Mouse (Mus musculus): ENCODE results near the gene March7. TPM values are rescaled to one million over a fixed set of nuclear protein-coding genes. Genes with fewer than 3 reads are reported as not detected.

The March7 gene
- polyA plus RNA-seq (2014; fragmentation: Nextera tagmentation; extraction: Ambion mirVana), result 101 and 104 TPM in 2 replicates

DNA sequence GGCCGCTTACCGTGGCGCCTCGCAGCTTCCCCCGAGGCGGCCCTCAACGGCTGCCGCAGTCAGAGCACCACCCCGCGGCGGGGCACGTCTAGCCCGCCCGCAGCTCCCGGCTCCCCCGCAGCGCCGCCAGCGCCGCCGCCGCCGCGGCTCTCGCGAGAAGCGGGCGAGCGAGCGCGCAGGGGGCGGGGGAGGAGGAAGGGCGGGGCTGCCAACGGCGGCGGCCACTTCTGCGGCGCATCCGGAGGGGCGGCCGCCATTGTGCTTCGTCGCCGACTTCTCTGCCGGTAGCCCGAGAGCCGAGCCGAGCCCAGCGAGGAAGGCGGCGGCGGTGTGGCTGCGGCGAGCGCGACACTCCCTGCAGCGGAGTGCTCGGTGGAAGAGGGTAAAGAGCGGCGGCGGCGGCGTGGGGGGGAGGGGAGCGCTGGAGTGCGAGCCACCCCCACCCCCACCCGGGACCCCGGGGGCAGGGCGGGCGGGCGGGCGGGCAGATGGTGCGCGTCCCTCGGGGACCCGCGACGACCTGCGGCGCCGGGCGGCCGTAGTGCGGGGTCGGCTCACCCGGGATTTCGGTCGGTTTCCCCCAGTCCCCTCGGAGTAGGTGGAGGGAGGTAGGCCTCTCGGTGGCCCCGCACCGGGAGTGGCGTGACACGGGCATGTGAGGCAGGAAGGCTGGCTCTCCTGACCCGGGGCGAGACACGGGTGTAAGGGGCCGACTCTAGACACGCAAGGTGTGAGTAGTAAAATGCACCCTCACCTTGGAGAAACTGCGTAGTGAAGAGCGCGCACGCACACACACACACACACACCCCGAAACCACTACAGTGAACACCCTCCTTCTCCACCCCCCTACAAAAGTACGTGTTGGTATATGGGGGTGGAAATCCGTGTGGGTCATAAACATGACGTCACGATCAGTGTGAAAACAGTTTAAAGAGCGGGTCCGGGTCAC, at the start of gene March7, which contains the start of gene Baz2b:
Gene March7 (plus strand): TSS at position 185 of the 949 bp plus-strand sequence.
Gene Baz2b (minus strand): TSS at position 137 of the 949 bp plus-strand sequence.
- peaks cover 15% of the 10 kb centered on the region for H3K4me1 ChIP-seq (ENCODE audit: control insufficient read depth, insufficient read depth, low read length)
- H3K9me3 ChIP-seq (ENCODE audit: control insufficient read depth, low read length), result no peaks in the 10 kb centered on the region
- under 1% methylated on average over 68 of the region's 109 CpGs for WGBS
- H3K27me3 ChIP-seq (ENCODE audit: control insufficient read depth, insufficient read depth, low read length), result peaks cover under 1% of the 10 kb centered on the region; the same call in 1 of the 2 replicates
- peak within 1 kb of the TSS; percentile 77 for H3K4me2 ChIP-seq (ENCODE audit: low read depth, low read length)
- H3K4me3 ChIP-seq (ENCODE audit: low read depth, low read length), result peak within 1 kb of the TSS; percentile 83
- H3K9ac ChIP-seq (replicated peaks; ENCODE audit: low read depth, low read length), result peak within 1 kb of the TSS; percentile 93
- H3K36me3 ChIP-seq (ENCODE audit: control insufficient read depth, insufficient read depth, low read length), result no peaks in the 10 kb centered on the region
- peak within 1 kb of the TSS; percentile 94 for H3K27ac ChIP-seq (ENCODE audit: low read depth, low read length)
- peak; percentile 93 for ATAC-seq (ENCODE audit: low read depth)

GRCm38 (mm10) chr2:60163744-60164143, 45.9 kb upstream of the March7 start:
- no peaks in the 10 kb centered on the region for H3K9me3 ChIP-seq (ENCODE audit: control insufficient read depth, low read length)
- no peak overlapping the region for H3K27ac ChIP-seq (ENCODE audit: low read depth, low read length)
- no peaks in the 10 kb centered on the region for H3K27me3 ChIP-seq (ENCODE audit: control insufficient read depth, insufficient read depth, low read length)
- H3K4me2 ChIP-seq (ENCODE audit: low read depth, low read length), result no peak overlapping the region
- H3K9ac ChIP-seq (replicated peaks; ENCODE audit: low read depth, low read length), result no peak overlapping the region
- no peaks in the 10 kb centered on the region for H3K36me3 ChIP-seq (ENCODE audit: control insufficient read depth, insufficient read depth, low read length)
- no peaks in the 10 kb centered on the region for H3K4me1 ChIP-seq (ENCODE audit: control insufficient read depth, insufficient read depth, low read length)
- H3K4me3 ChIP-seq (ENCODE audit: low read depth, low read length), result no peak overlapping the region
- ATAC-seq (ENCODE audit: low read depth), result no peak
- 83% methylated on average over 2 of the region's 2 CpGs for WGBS

DNA sequence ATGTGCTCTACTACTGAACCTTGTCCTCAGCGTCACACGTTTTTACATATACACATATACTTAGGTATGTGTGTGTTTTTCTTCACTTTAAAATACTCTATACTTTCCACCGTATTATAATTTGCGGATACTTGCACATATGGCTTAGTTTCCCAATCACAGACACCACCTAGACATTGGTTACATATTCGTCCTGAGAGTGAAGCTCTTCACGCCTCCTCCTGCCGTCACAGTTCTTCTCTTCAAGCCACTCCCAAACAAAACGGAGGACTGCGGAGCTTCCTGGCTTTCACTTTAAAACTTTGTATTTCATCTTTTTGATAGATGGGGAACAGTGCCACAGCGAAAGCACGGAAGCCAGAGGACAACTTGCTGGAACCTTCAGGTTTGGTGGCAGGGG, 44.0 kb upstream of the March7 start:
- Histone ChIP-seq H3K27me3 (ENCODE audit: control insufficient read depth, insufficient read depth, low read length) (no peaks in the 10 kb centered on the region), H3K36me3 (ENCODE audit: control insufficient read depth, insufficient read depth, low read length) (no peaks in the 10 kb centered on the region), H3K27ac (ENCODE audit: low read depth, low read length) (no peak overlapping the region), H3K9me3 (ENCODE audit: control insufficient read depth, low read length) (no peaks in the 10 kb centered on the region), H3K9ac (replicated peaks; ENCODE audit: low read depth, low read length) (no peak overlapping the region), H3K4me3 (ENCODE audit: low read depth, low read length) (no peak overlapping the region), H3K4me2 (ENCODE audit: low read depth, low read length) (no peak overlapping the region), H3K4me1 (ENCODE audit: control insufficient read depth, insufficient read depth, low read length) (no peaks in the 10 kb centered on the region)
- WGBS, result 95% methylated on average over 11 of the region's 11 CpGs
- no peak for ATAC-seq (ENCODE audit: low read depth)

DNA sequence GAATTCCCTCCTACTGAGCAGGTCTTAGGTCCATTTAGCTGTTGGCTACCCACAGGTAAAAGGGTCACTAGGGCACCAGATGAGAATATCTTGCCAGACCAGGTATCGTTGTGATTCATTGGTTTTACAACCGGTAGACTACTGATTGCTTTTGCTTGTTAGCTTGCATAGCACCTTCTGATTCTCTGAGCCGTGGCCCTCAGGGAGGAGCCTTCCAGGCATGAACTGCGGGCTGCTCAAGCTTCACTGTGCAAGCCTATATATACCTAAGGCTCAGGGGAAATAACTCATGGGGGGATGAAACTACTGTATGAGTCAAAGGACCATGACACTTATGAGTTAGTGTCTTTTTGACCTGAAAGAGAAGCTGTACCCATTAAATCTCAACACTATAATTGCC, 42.8 kb upstream of the March7 start:
- Histone ChIP-seq H3K4me1 (ENCODE audit: control insufficient read depth, insufficient read depth, low read length) (no peaks in the 10 kb centered on the region), H3K4me2 (ENCODE audit: low read depth, low read length) (no peak overlapping the region), H3K9ac (replicated peaks; ENCODE audit: low read depth, low read length) (no peak overlapping the region), H3K36me3 (ENCODE audit: control insufficient read depth, insufficient read depth, low read length) (no peaks in the 10 kb centered on the region), H3K27me3 (ENCODE audit: control insufficient read depth, insufficient read depth, low read length) (no peaks in the 10 kb centered on the region), H3K27ac (ENCODE audit: low read depth, low read length) (no peak overlapping the region), H3K4me3 (ENCODE audit: low read depth, low read length) (no peak overlapping the region), H3K9me3 (ENCODE audit: control insufficient read depth, low read length) (no peaks in the 10 kb centered on the region)
- 80% methylated on average over 4 of the region's 4 CpGs for WGBS
- no peak for ATAC-seq (ENCODE audit: low read depth)

DNA sequence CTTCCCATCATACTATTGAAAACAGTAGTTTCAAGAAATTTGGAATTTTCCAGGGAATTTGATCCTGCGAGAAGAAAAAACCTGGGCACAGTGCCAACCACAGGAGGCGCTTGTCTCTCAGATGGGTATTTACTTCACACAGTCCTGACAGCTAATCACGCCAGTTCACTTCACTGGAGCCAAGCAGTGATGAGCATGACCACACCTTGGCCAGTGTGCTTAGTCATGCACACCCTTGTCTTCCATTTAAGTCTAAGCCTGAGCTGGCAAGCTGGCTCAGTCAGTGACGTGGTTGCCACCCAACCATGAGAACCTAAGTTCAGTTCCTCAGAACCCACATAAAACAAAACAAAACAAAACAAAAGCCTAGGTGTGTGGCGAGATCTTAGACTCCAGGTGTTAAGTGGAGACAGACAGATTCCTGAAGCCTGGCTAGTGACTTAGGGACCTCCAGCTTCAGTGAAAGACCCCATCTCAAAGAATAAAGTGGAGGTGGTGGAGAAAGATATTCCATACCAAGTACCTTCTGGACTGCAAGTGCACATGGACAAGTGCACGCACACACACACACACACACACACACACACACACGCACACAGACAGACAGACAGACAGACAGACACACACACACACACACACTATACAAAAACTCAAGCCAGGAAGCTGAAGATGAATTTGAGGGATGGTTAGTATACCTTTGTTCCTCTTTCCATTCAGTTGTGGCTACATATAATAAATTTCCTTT, 37.7 kb upstream of the March7 start:
- WGBS, result 78% methylated on average over 7 of the region's 7 CpGs
- H3K4me3 ChIP-seq (ENCODE audit: low read depth, low read length), result no peak overlapping the region
- no peaks in the 10 kb centered on the region for H3K36me3 ChIP-seq (ENCODE audit: control insufficient read depth, insufficient read depth, low read length)
- no peaks in the 10 kb centered on the region for H3K4me1 ChIP-seq (ENCODE audit: control insufficient read depth, insufficient read depth, low read length)
- H3K9me3 ChIP-seq (ENCODE audit: control insufficient read depth, low read length), result no peaks in the 10 kb centered on the region
- H3K27ac ChIP-seq (ENCODE audit: low read depth, low read length), result no peak overlapping the region
- no peak for ATAC-seq (ENCODE audit: low read depth)
- no peak overlapping the region for H3K4me2 ChIP-seq (ENCODE audit: low read depth, low read length)
- H3K9ac ChIP-seq (replicated peaks; ENCODE audit: low read depth, low read length), result no peak overlapping the region
- no peaks in the 10 kb centered on the region for H3K27me3 ChIP-seq (ENCODE audit: control insufficient read depth, insufficient read depth, low read length)

GRCm38 (mm10) chr2:60172531-60172914, 37.2 kb upstream of the March7 start:
- no peak overlapping the region for H3K9ac ChIP-seq (replicated peaks; ENCODE audit: low read depth, low read length)
- H3K4me1 ChIP-seq (ENCODE audit: control insufficient read depth, insufficient read depth, low read length), result no peaks in the 10 kb centered on the region
- no peaks in the 10 kb centered on the region for H3K9me3 ChIP-seq (ENCODE audit: control insufficient read depth, low read length)
- H3K36me3 ChIP-seq (ENCODE audit: control insufficient read depth, insufficient read depth, low read length), result no peaks in the 10 kb centered on the region
- WGBS, result 57% methylated on average over 2 of the region's 2 CpGs
- H3K4me3 ChIP-seq (ENCODE audit: low read depth, low read length), result no peak overlapping the region
- ATAC-seq (ENCODE audit: low read depth), result no peak
- no peak overlapping the region for H3K4me2 ChIP-seq (ENCODE audit: low read depth, low read length)
- no peak overlapping the region for H3K27ac ChIP-seq (ENCODE audit: low read depth, low read length)
- no peaks in the 10 kb centered on the region for H3K27me3 ChIP-seq (ENCODE audit: control insufficient read depth, insufficient read depth, low read length)

GRCm38 (mm10) chr2:60173190-60173589, 36.5 kb upstream of the March7 start:
- WGBS, result 68% methylated on average over 3 of the region's 3 CpGs
- Histone ChIP-seq H3K9me3 (ENCODE audit: control insufficient read depth, low read length) (no peaks in the 10 kb centered on the region), H3K36me3 (ENCODE audit: control insufficient read depth, insufficient read depth, low read length) (no peaks in the 10 kb centered on the region), H3K4me3 (ENCODE audit: low read depth, low read length) (no peak overlapping the region), H3K9ac (replicated peaks; ENCODE audit: low read depth, low read length) (no peak overlapping the region), H3K27me3 (ENCODE audit: control insufficient read depth, insufficient read depth, low read length) (no peaks in the 10 kb centered on the region), H3K27ac (ENCODE audit: low read depth, low read length) (no peak overlapping the region), H3K4me1 (ENCODE audit: control insufficient read depth, insufficient read depth, low read length) (no peaks in the 10 kb centered on the region), H3K4me2 (ENCODE audit: low read depth, low read length) (no peak overlapping the region)
- ATAC-seq (ENCODE audit: low read depth), result no peak

GRCm38 (mm10) chr2:60173595-60173994, 36.1 kb upstream of the March7 start:
- H3K4me2 ChIP-seq (ENCODE audit: low read depth, low read length), result no peak overlapping the region
- H3K9ac ChIP-seq (replicated peaks; ENCODE audit: low read depth, low read length), result no peak overlapping the region
- H3K9me3 ChIP-seq (ENCODE audit: control insufficient read depth, low read length), result no peaks in the 10 kb centered on the region
- H3K27ac ChIP-seq (ENCODE audit: low read depth, low read length), result no peak overlapping the region
- ATAC-seq (ENCODE audit: low read depth), result no peak
- WGBS, result 93% methylated on average over 4 of the region's 4 CpGs
- H3K4me3 ChIP-seq (ENCODE audit: low read depth, low read length), result no peak overlapping the region
- H3K4me1 ChIP-seq (ENCODE audit: control insufficient read depth, insufficient read depth, low read length), result no peaks in the 10 kb centered on the region
- H3K36me3 ChIP-seq (ENCODE audit: control insufficient read depth, insufficient read depth, low read length), result no peaks in the 10 kb centered on the region
- H3K27me3 ChIP-seq (ENCODE audit: control insufficient read depth, insufficient read depth, low read length), result no peaks in the 10 kb centered on the region

GRCm38 (mm10) chr2:60175078-60175477, 34.6 kb upstream of the March7 start:
- H3K4me1 ChIP-seq (ENCODE audit: control insufficient read depth, insufficient read depth, low read length), result no peaks in the 10 kb centered on the region
- 90% methylated on average over 3 of the region's 4 CpGs for WGBS
- no peak for ATAC-seq (ENCODE audit: low read depth)
- H3K4me2 ChIP-seq (ENCODE audit: low read depth, low read length), result no peak overlapping the region
- no peak overlapping the region for H3K9ac ChIP-seq (replicated peaks; ENCODE audit: low read depth, low read length)
- H3K36me3 ChIP-seq (ENCODE audit: control insufficient read depth, insufficient read depth, low read length), result no peaks in the 10 kb centered on the region
- no peaks in the 10 kb centered on the region for H3K27me3 ChIP-seq (ENCODE audit: control insufficient read depth, insufficient read depth, low read length)
- H3K27ac ChIP-seq (ENCODE audit: low read depth, low read length), result no peak overlapping the region
- no peaks in the 10 kb centered on the region for H3K9me3 ChIP-seq (ENCODE audit: control insufficient read depth, low read length)
- H3K4me3 ChIP-seq (ENCODE audit: low read depth, low read length), result no peak overlapping the region
